Mouse (Mus musculus): ENCODE measurements around the gene Nfia. TPM values are rescaled to one million over a fixed set of nuclear protein-coding genes. Genes with fewer than 3 reads are reported as not detected.

Gene Nfia
- polyA plus RNA-seq, 1 experiment from 2014 or later = 33.7 TPM

- Histone ChIP-seq H3K4me3 (ENCODE audit: low read depth, low read length) (no peak overlapping the region), H3K36me3 (ENCODE audit: control insufficient read depth, insufficient read depth, low read length) (no peaks in the 10 kb centered on the region), H3K4me2 (no peak overlapping the region), H3K9me3 (replicated peaks; ENCODE audit: control insufficient read depth, low read length) (no peaks in the 10 kb centered on the region), H3K9ac (ENCODE audit: low read depth, low read length) (no peak overlapping the region), H3K27ac (ENCODE audit: low read depth, low read length) (peak overlapping the region; percentile 54), H3K4me1 (ENCODE audit: control insufficient read depth, insufficient read depth, low read length) (peaks cover 57% of the 10 kb centered on the region), H3K27me3 (ENCODE audit: control insufficient read depth, insufficient read depth, low read length) (no peaks in the 10 kb centered on the region)
- 52% methylated on average over 6 of the region's 6 CpGs for WGBS (ENCODE audit: insufficient replicate concordance)
- ATAC-seq (replicated peaks; ENCODE audit: insufficient number of reproducible peaks, low FRiP score, low TSS enrichment) = no peak
These were observed 54.6 kb downstream of the Nfia start for GRCm38 (mm10) chr4:97827115-97827514.

GRCm38 (mm10) chr4:97828579-97828978 lies 56.0 kb downstream of the Nfia start:
- Histone ChIP-seq H3K9ac (ENCODE audit: low read depth, low read length) (no peak overlapping the region), H3K4me1 (ENCODE audit: control insufficient read depth, insufficient read depth, low read length) (peaks cover 55% of the 10 kb centered on the region), H3K4me2 (no peak overlapping the region), H3K36me3 (ENCODE audit: control insufficient read depth, insufficient read depth, low read length) (no peaks in the 10 kb centered on the region), H3K27me3 (ENCODE audit: control insufficient read depth, insufficient read depth, low read length) (no peaks in the 10 kb centered on the region), H3K27ac (ENCODE audit: low read depth, low read length) (no peak overlapping the region), H3K9me3 (replicated peaks; ENCODE audit: control insufficient read depth, low read length) (no peaks in the 10 kb centered on the region), H3K4me3 (ENCODE audit: low read depth, low read length) (no peak overlapping the region)
- ATAC-seq (replicated peaks; ENCODE audit: insufficient number of reproducible peaks, low FRiP score, low TSS enrichment) = no peak
- 33% methylated on average over 1 of the region's 1 CpGs for WGBS (ENCODE audit: insufficient replicate concordance)

GRCm38 (mm10) chr4:97829336-97830050 lies 57.0 kb downstream of the Nfia start:
- H3K27me3 ChIP-seq (ENCODE audit: control insufficient read depth, insufficient read depth, low read length) = no peaks in the 10 kb centered on the region
- peaks cover 56% of the 10 kb centered on the region for H3K4me1 ChIP-seq (ENCODE audit: control insufficient read depth, insufficient read depth, low read length)
- WGBS (ENCODE audit: insufficient replicate concordance) = 67% methylated on average over 11 of the region's 12 CpGs
- no peak overlapping the region for H3K9ac ChIP-seq (ENCODE audit: low read depth, low read length)
- no peak overlapping the region for H3K27ac ChIP-seq (ENCODE audit: low read depth, low read length)
- H3K4me2 ChIP-seq = no peak overlapping the region
- no peak overlapping the region for H3K4me3 ChIP-seq (ENCODE audit: low read depth, low read length)
- H3K36me3 ChIP-seq (ENCODE audit: control insufficient read depth, insufficient read depth, low read length) = no peaks in the 10 kb centered on the region
- ATAC-seq (replicated peaks; ENCODE audit: insufficient number of reproducible peaks, low FRiP score, low TSS enrichment) = no peak; the same call in 1 of the 2 replicates
- H3K9me3 ChIP-seq (replicated peaks; ENCODE audit: control insufficient read depth, low read length) = no peaks in the 10 kb centered on the region

- H3K9ac ChIP-seq (ENCODE audit: low read depth, low read length) = no peak overlapping the region
- no peaks in the 10 kb centered on the region for H3K9me3 ChIP-seq (replicated peaks; ENCODE audit: control insufficient read depth, low read length)
- peaks cover 54% of the 10 kb centered on the region for H3K4me1 ChIP-seq (ENCODE audit: control insufficient read depth, insufficient read depth, low read length)
- H3K4me2 ChIP-seq = no peak overlapping the region
- ATAC-seq (replicated peaks; ENCODE audit: insufficient number of reproducible peaks, low FRiP score, low TSS enrichment) = no peak
- WGBS (ENCODE audit: insufficient replicate concordance) = 51% methylated on average over 6 of the region's 6 CpGs
- no peaks in the 10 kb centered on the region for H3K27me3 ChIP-seq (ENCODE audit: control insufficient read depth, insufficient read depth, low read length)
- H3K27ac ChIP-seq (ENCODE audit: low read depth, low read length) = no peak overlapping the region
- no peaks in the 10 kb centered on the region for H3K36me3 ChIP-seq (ENCODE audit: control insufficient read depth, insufficient read depth, low read length)
- no peak overlapping the region for H3K4me3 ChIP-seq (ENCODE audit: low read depth, low read length)
These were observed 57.7 kb downstream of the Nfia start for GRCm38 (mm10) chr4:97830051-97830853.

- ATAC-seq (replicated peaks; ENCODE audit: insufficient number of reproducible peaks, low FRiP score, low TSS enrichment) = no peak
- Histone ChIP-seq H3K9ac (ENCODE audit: low read depth, low read length) (no peak overlapping the region), H3K4me2 (no peak overlapping the region), H3K27ac (ENCODE audit: low read depth, low read length) (no peak overlapping the region), H3K9me3 (replicated peaks; ENCODE audit: control insufficient read depth, low read length) (no peaks in the 10 kb centered on the region), H3K4me1 (ENCODE audit: control insufficient read depth, insufficient read depth, low read length) (peaks cover 50% of the 10 kb centered on the region), H3K27me3 (ENCODE audit: control insufficient read depth, insufficient read depth, low read length) (no peaks in the 10 kb centered on the region), H3K4me3 (ENCODE audit: low read depth, low read length) (no peak overlapping the region), H3K36me3 (ENCODE audit: control insufficient read depth, insufficient read depth, low read length) (no peaks in the 10 kb centered on the region)
- 83% methylated on average over 16 of the region's 16 CpGs for WGBS (ENCODE audit: insufficient replicate concordance)
These were observed 58.5 kb downstream of the Nfia start for GRCm38 (mm10) chr4:97830935-97831608.

- Histone ChIP-seq H3K9me3 (replicated peaks; ENCODE audit: control insufficient read depth, low read length) (no peaks in the 10 kb centered on the region), H3K4me3 (ENCODE audit: low read depth, low read length) (no peak overlapping the region), H3K27ac (ENCODE audit: low read depth, low read length) (no peak overlapping the region), H3K4me2 (no peak overlapping the region), H3K9ac (ENCODE audit: low read depth, low read length) (no peak overlapping the region), H3K36me3 (ENCODE audit: control insufficient read depth, insufficient read depth, low read length) (no peaks in the 10 kb centered on the region), H3K27me3 (ENCODE audit: control insufficient read depth, insufficient read depth, low read length) (no peaks in the 10 kb centered on the region), H3K4me1 (ENCODE audit: control insufficient read depth, insufficient read depth, low read length) (peaks cover 45% of the 10 kb centered on the region)
- ATAC-seq (replicated peaks; ENCODE audit: insufficient number of reproducible peaks, low FRiP score, low TSS enrichment) = no peak
- WGBS (ENCODE audit: insufficient replicate concordance) = 83% methylated on average over 7 of the region's 7 CpGs
These were observed 59.2 kb downstream of the Nfia start for GRCm38 (mm10) chr4:97831611-97832278.

- no peak overlapping the region for H3K9ac ChIP-seq (ENCODE audit: low read depth, low read length)
- no peaks in the 10 kb centered on the region for H3K27me3 ChIP-seq (ENCODE audit: control insufficient read depth, insufficient read depth, low read length)
- no peak overlapping the region for H3K4me3 ChIP-seq (ENCODE audit: low read depth, low read length)
- peaks cover 44% of the 10 kb centered on the region for H3K4me1 ChIP-seq (ENCODE audit: control insufficient read depth, insufficient read depth, low read length)
- no peak overlapping the region for H3K27ac ChIP-seq (ENCODE audit: low read depth, low read length)
- H3K9me3 ChIP-seq (replicated peaks; ENCODE audit: control insufficient read depth, low read length) = no peaks in the 10 kb centered on the region
- no peaks in the 10 kb centered on the region for H3K36me3 ChIP-seq (ENCODE audit: control insufficient read depth, insufficient read depth, low read length)
- H3K4me2 ChIP-seq = no peak overlapping the region
- 89% methylated on average over 4 of the region's 4 CpGs for WGBS (ENCODE audit: insufficient replicate concordance)
- no peak for ATAC-seq (replicated peaks; ENCODE audit: insufficient number of reproducible peaks, low FRiP score, low TSS enrichment)
These were observed 59.7 kb downstream of the Nfia start for GRCm38 (mm10) chr4:97832279-97832640.

GRCm38 (mm10) chr4:97836812-97837211 lies 64.3 kb downstream of the Nfia start:
- no peaks in the 10 kb centered on the region for H3K9me3 ChIP-seq (replicated peaks; ENCODE audit: control insufficient read depth, low read length)
- H3K9ac ChIP-seq (ENCODE audit: low read depth, low read length) = no peak overlapping the region
- no peak overlapping the region for H3K4me3 ChIP-seq (ENCODE audit: low read depth, low read length)
- 72% methylated on average over 13 of the region's 13 CpGs for WGBS (ENCODE audit: insufficient replicate concordance)
- H3K4me2 ChIP-seq = no peak overlapping the region
- no peak overlapping the region for H3K27ac ChIP-seq (ENCODE audit: low read depth, low read length)
- ATAC-seq (replicated peaks; ENCODE audit: insufficient number of reproducible peaks, low FRiP score, low TSS enrichment) = no peak
- H3K4me1 ChIP-seq (ENCODE audit: control insufficient read depth, insufficient read depth, low read length) = peaks cover 56% of the 10 kb centered on the region
- H3K36me3 ChIP-seq (ENCODE audit: control insufficient read depth, insufficient read depth, low read length) = no peaks in the 10 kb centered on the region
- no peaks in the 10 kb centered on the region for H3K27me3 ChIP-seq (ENCODE audit: control insufficient read depth, insufficient read depth, low read length)

Data from heart, embryonic 11.5 days (tissue).